Mouse (Mus musculus) testis, adult 2 months (tissue): ENCODE measurements at regions not wholly inside any gene's neighbourhood (a gene's known extent, or its start where the extent isn't known, plus 50 kb on each side); places are given as distances from the start of the nearest gene placed in this dataset.

ENCODE experiments used
- H3K27ac ChIP-seq: fragments of 200-500 bp; 2 replicates; pipeline ENCODE4 v1.5.1; 2012; ENCODE audit warnings: low read depth, low read length; ENCODE audit not compliant: control insufficient read depth, insufficient read depth
- H3K27me3 ChIP-seq: fragments of 200-500 bp; 2 replicates; pipeline ENCODE4 v1.6.1; 2012; ENCODE audit warnings: mild to moderate bottlenecking, low read length, moderate library complexity; ENCODE audit not compliant: control insufficient read depth, insufficient read depth
- H3K36me3 ChIP-seq: fragments of 200-500 bp; 2 replicates; pipeline ENCODE4 v1.6.1; 2012; ENCODE audit warnings: mild to moderate bottlenecking, low read length; ENCODE audit not compliant: control insufficient read depth, insufficient read depth
- H3K4me1 ChIP-seq: fragments of 200-500 bp; 2 replicates; pipeline ENCODE4 v1.6.1; 2012; ENCODE audit warnings: low read length; ENCODE audit not compliant: control insufficient read depth, insufficient read depth
- H3K4me3 ChIP-seq: fragments of 200-500 bp; 2 replicates; pipeline ENCODE4 v1.5.1; 2012; ENCODE audit warnings: low read depth, mild to moderate bottlenecking, low read length, moderate library complexity, mixed read lengths; ENCODE audit not compliant: control insufficient read depth
- CTCF ChIP-seq: fragments of 200-500 bp; IDR thresholded peaks from 2 replicates; pipeline ENCODE4 v1.5.1; 2012; ENCODE audit warnings: low read depth, mild to moderate bottlenecking, inconsistent platforms, low read length, moderate library complexity; ENCODE audit not compliant: control insufficient read depth, insufficient read depth, insufficient replicate concordance
- POLR2A ChIP-seq: fragments of 200-500 bp; IDR thresholded peaks from 2 replicates; pipeline ENCODE4 v1.6.1; 2012; ENCODE audit warnings: low read depth, mild to moderate bottlenecking, inconsistent platforms, low read length, moderate library complexity; ENCODE audit not compliant: control insufficient read depth

- Histone ChIP-seq H3K4me1 (no peaks in the 10 kb centered on the region), H3K4me3 (no peak overlapping the region), H3K27ac (no peak overlapping the region), H3K27me3 (no peaks in the 10 kb centered on the region), H3K36me3 (no peaks in the 10 kb centered on the region)
- no peak for TF ChIP-seq CTCF
- no peak for TF ChIP-seq POLR2A
Observed at GRCm38 (mm10) chr4:56238496-56239488, 501.1 kb upstream of the Gm26657 start.

- Histone ChIP-seq H3K27ac (no peak overlapping the region), H3K4me1 (no peaks in the 10 kb centered on the region), H3K36me3 (no peaks in the 10 kb centered on the region), H3K27me3 (no peaks in the 10 kb centered on the region), H3K4me3 (no peak overlapping the region)
- TF ChIP-seq CTCF (no peak), POLR2A (no peak)
Observed at GRCm38 (mm10) chr4:56231414-56231813, 508.5 kb upstream of the Gm26657 start.

- TF ChIP-seq POLR2A = no peak
- TF ChIP-seq CTCF = no peak
- no peaks in the 10 kb centered on the region for H3K4me1 ChIP-seq
- no peak overlapping the region for H3K27ac ChIP-seq
- H3K27me3 ChIP-seq = no peaks in the 10 kb centered on the region
- H3K36me3 ChIP-seq = no peaks in the 10 kb centered on the region
- no peak overlapping the region for H3K4me3 ChIP-seq
Observed at GRCm38 (mm10) chr4:56230451-56230850, 509.4 kb upstream of the Gm26657 start.

GRCm38 (mm10) chr4:56226493-56226892 lies 513.4 kb upstream of the Gm26657 start:
- Histone ChIP-seq H3K27ac (no peak overlapping the region), H3K4me1 (no peaks in the 10 kb centered on the region), H3K27me3 (no peaks in the 10 kb centered on the region), H3K36me3 (no peaks in the 10 kb centered on the region), H3K4me3 (no peak overlapping the region)
- no peak for TF ChIP-seq CTCF
- no peak for TF ChIP-seq POLR2A

GRCm38 (mm10) chr4:56224542-56224941 lies 515.3 kb upstream of the Gm26657 start:
- H3K4me3 ChIP-seq = no peak overlapping the region
- no peaks in the 10 kb centered on the region for H3K27me3 ChIP-seq
- no peaks in the 10 kb centered on the region for H3K36me3 ChIP-seq
- H3K27ac ChIP-seq = no peak overlapping the region
- no peaks in the 10 kb centered on the region for H3K4me1 ChIP-seq
- TF ChIP-seq POLR2A = no peak
- no peak for TF ChIP-seq CTCF

GRCm38 (mm10) chr4:56222023-56222776 lies 517.7 kb upstream of the Gm26657 start:
- Histone ChIP-seq H3K4me3 (0 out of 2 replicates have a peak overlapping the region, but pooled peaks have one; percentile 19), H3K27ac (peak overlapping the region; percentile 66), H3K27me3 (no peaks in the 10 kb centered on the region), H3K36me3 (no peaks in the 10 kb centered on the region), H3K4me1 (no peaks in the 10 kb centered on the region)
- TF ChIP-seq CTCF (peak; percentile 26; the same call in 1 of the 2 replicates), POLR2A (no peak)

GRCm38 (mm10) chr4:56220531-56220930 lies 519.3 kb upstream of the Gm26657 start:
- Histone ChIP-seq H3K36me3 (no peaks in the 10 kb centered on the region), H3K27ac (no peak overlapping the region)

More at GRCm38 (mm10) chr4:56220531-56220930, 519.3 kb upstream of the Gm26657 start:
- H3K27me3 ChIP-seq = no peaks in the 10 kb centered on the region
- TF ChIP-seq POLR2A (no peak), CTCF (no peak)
- no peaks in the 10 kb centered on the region for H3K4me1 ChIP-seq
- no peak overlapping the region for H3K4me3 ChIP-seq
